Mouse (Mus musculus): ENCODE measurements around the gene Utp3. TPM values are rescaled to one million over a fixed set of nuclear protein-coding genes. Genes with fewer than 3 reads are reported as not detected.

Gene Utp3
- total RNA-seq, 2 experiments from 2014 or later: 29.4 to 29.8 TPM

DNA sequence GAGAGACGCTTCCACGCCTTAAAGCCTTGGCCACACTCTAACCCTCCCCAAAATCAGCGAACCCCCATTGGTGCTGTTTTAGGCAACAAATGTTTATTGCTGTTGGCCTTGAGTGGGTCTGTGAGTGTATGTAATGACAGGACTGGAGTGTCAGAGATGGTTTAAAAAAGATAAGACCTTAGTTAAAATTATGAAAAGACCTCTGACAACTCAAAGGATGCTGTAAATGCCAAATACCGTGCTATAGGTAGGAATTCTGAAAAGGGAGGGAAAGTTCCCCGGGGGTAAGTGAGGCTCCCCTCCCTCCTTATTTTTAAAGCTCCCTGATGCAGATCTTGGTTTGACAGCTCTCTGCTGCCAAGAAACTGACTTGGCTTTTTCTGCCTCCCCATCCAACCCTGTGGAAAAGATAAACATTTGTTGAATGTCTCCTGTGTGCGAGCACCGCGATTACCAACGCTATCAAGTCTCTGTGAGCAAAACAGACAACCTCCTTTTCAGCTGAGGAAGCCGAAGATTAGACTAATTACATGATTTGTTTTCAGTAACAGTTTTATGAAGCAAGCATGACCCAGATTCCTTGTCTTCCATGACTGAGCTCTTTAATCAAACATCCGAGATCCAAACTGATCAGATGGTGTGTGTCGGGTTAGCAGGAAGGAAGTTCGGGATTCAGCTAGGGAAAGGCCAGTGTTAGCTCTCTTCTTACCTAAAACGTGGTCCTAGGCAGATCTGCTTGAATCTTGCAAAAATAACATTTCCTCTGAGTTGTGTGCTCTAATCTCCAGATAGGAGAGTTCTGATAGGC is 12.0 kb downstream of the Utp3 start:
- no peak for DNase-seq (ENCODE audit: low spot score in 2 of 2)

DNA sequence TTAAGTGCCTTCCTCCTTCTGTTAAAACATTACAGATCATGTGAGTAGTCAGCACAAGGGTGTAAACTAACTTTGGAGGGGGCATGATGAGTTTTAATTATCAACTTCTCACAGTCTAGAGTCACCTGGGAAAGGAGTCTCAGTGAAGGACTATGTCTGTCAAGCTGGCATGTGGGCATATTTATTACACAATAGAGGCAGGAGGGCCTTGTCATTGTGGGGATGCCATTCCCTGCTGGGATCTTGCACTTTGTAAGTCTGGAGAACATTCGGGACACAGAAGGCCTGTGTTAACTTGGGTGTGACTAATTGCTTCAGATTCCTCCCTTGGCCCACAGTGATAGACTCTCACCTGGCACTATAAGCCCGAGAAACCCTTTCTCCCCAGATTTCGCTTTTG is 15.3 kb downstream of the Utp3 start:
- no peak for DNase-seq (ENCODE audit: low spot score in 2 of 2)

DNA sequence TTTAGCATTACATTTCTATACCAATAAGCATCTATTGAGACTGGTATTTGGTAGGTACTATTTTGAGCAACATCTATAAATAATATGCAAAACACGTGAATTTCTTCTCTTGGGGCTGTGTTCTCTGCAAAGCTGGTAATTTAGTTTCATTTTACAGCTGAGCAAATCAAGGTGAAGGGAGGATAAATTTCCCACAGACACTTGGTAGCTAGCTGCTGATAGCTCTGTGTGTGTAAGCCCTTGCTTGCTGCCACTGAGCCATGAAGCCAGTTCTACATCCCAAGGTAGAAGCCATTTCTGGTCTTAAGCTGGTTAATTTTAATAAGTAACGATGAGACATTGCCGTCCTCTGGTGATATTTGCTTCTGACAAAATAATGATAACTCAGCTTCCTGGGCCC is 20.6 kb downstream of the Utp3 start:
- no peak for DNase-seq (ENCODE audit: low spot score in 2 of 2)

DNA sequence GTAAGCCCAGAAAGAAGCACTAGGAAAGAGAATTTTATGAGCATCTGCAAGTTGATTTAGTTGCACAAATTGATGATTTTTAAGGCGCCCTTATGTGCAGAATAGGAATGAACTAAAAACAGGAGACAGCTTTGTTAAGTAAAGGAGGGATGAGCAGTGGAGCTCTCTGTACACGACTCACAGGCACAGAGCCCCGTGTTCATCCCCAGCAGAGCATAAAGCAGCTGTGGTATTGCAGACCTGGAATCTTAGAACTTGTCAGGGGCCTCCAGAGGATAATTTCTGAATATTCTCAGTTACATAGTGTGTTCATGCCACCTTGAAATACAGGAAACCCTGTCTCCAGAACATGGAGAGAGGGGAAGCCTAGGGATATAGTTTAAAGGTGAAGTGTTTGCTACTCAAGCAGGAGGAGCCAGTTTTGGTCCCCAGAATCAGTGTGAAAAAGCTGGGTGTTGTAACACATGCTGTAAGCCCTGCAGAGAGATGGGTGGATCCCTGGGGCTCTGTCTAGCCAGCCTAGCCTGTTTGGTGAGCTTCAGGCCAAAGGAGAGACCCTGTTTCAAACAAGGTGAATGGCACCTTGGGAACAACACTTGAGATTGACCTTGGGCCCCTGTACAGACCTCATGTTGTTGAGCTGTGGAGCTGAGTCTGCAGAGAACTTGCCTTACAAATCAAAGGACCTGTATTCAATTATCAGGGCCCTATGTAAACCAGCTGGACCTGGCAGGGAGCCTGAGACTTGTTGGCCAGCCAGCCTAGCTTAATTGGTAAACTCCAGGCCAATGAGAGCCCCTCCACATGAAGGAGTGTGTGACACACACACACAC is 21.5 kb downstream of the Utp3 start:
- DNase-seq (ENCODE audit: low spot score in 2 of 2): no peak

DNA sequence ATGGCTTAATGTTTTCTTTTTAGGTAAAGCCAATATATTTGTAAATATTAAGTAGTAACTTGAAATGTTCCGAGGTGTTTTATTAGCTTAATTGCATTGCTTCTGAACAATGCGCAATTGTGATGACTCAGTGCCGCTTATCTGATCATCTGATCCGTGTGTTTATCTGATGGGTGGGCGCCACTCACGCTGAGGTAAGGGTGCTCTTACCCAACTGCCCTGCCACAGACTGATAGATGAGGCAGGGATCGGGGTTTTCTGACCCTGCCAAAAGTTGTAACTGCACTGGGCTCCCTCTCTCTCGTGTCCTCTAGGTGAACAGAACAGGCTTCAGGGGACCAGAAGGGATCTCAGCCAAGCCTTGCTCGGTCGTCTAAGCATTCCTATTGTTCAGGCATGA is 26.4 kb downstream of the Utp3 start:
- DNase-seq (ENCODE audit: low spot score in 2 of 2): no peak

DNA sequence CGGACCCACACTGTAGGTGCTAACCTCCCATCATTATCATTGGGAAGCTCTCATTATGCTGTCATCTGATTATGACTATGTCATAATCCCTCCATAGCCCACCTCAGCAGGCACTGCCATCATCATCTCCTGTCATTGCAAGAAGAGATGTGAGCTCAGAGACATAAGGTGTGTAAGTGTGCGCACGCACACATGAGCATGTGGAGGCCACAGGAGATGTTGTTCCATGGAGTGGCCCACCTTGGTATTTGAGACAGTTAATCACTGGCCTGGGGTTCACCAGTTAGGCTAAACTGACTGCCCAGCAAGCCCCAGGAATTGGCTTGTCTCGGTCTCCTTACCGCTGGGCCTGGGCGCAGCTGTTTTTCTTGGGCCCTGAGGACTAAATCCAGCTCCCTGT is 27.1 kb downstream of the Utp3 start:
- DNase-seq (ENCODE audit: low spot score in 2 of 2): no peak

DNA sequence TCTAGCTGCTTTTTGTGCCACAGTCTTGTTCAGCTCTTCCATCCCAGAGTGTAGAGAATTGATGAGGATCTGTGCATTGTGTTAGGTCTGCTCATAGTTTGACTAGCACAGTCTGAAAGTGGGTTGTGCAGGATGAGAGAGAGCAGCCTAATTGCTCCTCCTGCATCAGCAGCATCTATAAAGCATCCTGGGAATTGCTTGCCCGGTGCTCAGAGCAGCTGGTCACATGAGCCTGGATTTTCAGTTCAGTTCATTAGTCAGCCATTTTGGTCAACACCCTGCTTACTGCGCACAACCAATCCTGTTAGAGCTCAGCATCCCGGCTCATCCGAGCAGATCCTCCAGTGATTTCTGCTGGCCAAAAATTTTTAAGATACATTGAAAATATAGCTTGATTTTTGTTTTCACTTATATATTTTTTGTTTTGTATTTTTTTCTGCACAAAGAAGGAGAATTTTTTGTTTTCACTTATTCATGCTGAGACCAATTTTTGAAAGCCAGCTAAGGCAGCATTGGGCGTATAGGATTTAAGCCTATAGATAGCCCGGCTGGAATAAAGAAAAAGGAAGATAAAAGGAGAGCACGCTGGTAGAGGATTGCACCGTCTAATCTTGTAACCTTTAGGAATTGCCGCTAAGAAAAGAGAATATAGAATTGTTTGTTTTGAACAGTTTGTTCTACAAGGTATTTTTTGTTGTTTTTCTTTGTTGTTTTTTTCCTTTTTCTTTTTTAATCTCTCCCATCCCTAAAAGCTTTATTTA is 29.2 kb downstream of the Utp3 start:
- DNase-seq (ENCODE audit: low spot score in 2 of 2): peak; percentile 76 to 90

DNA sequence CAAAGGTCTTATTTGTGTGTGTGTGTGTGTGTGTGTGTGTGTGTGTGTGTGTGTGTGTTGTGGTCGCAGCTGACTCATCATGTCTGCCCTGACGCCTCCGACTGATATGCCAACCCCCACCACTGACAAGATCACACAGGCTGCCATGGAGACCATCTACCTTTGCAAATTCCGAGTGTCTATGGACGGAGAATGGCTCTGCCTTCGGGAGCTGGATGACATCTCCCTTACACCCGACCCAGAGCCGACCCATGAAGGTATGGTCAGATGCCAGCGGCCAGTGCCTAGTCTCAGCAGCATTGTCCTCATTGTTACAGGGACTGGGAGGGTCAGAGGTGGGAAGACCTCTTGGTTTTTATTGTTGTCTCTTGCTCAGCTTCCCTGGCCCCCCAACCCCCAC is 29.8 kb downstream of the Utp3 start:
- DNase-seq (ENCODE audit: low spot score in 2 of 2): peak; percentile 27 to 31

DNA sequence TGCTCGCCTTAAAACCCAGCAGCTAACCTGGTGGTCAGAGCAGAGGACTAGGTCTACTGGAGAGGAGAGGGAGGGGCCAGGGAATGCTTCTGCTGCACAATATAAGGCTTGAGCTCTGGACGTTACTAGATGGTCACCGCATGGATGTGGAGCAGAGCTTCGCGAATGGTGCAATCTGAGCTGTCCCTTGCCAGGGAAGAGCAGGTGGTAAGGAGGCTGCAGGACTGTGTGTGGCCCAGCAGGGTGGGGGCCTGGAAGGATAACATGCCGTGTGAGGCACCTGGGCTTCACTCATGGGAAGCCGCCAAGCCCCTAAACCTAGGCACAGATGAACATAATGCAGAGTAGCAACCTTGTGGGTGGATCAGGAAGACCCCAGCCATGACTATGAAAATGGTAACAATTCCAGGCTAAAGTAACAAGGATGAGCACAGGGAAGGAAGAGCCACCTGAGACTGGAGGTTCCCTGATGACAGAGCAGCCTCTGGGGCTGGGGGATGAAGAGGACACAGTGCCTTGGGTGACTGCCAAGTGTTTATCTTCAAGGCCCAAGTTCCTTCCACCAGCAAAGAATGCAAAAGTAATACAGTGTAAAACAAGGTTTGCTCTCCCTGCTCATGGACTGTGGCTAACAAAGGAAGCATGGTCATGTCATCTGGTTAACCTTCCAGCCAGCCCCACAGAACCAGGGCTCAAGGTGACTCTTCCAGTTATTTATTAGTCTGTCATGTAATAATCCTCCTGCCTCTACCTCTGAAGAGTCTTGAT is 32.3 kb downstream of the Utp3 start:
- no peak for DNase-seq (ENCODE audit: low spot score in 2 of 2)

DNA sequence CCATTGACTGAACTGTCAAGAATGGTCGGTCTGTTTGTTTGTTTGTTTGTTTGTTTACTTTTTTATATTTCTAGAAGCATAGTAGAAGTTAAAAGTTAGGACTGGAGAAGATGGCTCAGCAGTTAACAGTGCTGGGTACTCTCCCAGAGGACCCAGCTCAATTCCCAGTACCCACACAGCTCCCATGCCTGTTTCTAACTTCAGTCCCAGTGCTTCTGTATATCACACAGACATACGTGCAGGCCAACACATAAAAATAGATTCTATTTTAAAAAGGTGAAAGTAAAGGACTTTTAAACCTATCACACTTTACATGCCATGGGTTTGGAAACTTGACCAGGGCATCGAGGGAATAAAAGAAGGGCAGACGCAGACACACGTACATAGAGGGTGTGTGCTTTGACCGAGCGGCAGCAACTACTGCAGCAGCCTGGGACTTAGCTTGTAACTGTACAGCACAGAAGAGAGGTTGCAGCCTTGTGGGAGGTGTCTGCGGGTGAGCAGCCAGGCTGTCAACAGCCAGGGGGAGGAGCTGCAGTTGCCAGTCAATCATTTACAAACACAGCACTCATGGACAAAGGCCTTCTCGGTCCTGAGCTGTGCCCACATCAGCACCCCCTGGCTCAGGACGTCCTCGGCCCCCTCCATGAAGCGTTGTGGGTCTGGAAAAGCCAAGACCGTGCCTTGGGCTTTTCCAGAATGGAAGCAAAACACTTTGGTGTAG is 33.1 kb downstream of the Utp3 start:
- DNase-seq (ENCODE audit: low spot score in 2 of 2): no peak

DNA sequence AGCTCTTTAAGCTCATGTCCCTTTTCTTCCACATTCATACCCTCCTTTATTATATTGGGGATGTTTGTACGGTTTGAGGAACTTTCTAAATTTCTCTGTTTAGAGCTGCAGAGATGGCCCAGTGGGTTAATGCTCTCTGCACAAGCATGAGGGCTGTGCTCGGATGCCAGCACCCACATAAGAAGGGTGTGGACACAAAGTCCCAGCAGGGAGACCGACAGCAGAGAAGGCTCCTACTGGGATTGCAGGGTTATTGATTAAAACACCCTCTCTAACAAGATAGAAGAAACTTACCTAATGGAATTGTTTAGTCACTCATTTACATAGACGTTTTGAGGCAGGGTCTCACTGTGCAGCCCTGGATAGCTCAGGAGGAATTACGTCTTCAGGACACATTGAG is 34.2 kb downstream of the Utp3 start:
- DNase-seq (ENCODE audit: low spot score in 2 of 2): no peak

DNA sequence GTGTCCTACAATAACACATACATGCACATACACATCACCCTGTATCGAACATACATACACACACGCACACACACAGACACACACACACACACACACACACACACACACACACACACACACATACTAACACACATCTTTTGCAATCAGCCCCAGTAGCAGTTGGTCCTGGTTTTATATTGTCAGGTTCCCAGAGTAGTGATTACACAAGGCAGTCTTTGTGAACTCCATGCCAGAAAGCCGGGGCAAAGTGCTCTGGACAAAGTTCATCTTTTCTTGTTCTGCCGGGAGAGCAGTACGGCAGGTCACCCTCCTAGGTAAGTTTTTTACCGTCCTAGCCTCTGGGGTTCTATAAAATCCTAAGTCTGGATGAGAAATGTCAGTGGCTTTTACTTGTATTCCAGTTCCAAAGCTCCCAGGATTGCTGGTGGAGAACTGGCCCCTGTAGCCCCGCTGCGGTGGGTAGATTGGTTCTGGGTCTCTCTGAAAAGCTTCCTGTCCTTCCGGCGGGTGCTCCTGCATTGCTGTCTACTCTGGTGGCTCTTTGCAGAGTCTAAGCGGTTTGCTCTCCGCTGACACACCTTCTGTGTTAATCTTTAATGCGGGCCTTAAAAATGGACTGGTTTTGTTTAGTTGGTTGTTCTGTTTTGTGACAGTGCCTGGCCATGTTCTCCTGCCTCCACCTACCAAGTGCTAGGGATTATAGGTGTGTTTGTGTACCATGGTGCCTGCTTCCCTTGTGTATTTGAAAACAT is 39.3 kb downstream of the Utp3 start:
- DNase-seq (ENCODE audit: low spot score in 2 of 2): no peak

DNA sequence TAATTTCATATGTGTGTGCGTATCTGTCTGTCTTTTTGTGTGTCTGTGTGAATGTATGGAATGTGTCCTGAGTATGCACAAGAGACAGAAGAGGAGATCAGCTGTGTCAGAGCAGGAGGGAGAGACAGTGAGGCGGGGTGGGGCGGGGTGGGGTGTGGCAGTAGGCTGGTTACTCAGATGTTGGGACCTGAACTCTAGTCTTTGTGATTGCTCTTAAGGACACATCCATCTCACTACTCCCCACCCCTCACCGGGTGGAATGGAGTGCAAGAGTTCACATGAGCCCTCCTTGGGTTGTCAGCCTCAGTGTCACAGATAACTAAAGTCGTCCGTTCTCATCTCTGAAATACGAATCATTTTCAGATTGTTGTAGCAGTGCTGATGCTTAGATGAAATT is 39.9 kb downstream of the Utp3 start:
- no peak for DNase-seq (ENCODE audit: low spot score in 2 of 2)

DNA sequence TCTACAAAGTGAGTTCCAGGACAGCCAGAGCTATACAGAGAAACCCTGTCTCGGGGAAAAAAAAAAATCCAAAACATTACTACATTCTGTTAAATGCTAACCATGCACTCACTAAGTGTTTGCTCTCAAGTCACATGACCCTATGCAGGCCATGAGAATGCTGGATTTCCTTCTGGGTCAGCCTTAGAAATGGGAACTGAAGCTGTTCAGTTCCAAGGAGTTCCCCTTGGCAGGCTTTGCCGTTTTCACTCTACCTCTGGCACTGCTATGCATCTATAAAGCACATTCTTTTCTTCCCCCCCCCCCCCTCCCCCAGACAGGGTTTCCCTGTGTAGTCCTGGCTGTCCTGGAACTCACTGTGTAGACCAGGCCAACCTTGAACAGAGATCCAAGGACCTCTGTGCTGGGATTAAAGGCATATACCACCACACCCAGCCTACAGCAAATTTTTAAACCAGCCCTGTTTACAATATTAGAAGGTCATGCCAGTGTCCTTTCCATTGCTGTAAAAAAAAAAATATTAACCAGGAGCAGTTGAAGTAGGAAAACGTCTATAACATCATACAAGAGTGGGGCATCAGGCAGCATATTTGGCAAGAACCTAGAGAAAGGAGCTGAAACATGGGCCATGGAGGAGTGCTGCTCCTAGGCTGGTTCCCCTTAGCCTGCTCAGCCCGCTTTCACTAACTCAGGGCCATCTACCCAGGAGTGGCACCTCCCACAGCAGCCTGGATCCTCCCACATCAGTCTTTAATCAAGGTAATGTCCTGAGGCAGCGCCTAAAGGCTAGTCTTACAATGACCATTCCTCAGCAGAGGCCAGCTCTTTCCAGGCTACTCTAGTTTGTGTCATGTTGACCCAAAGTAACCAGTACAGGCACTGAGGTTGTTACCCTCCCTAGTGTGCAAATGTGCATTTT is 41.5 kb downstream of the Utp3 start:
- DNase-seq (ENCODE audit: low spot score in 2 of 2): no peak

DNA sequence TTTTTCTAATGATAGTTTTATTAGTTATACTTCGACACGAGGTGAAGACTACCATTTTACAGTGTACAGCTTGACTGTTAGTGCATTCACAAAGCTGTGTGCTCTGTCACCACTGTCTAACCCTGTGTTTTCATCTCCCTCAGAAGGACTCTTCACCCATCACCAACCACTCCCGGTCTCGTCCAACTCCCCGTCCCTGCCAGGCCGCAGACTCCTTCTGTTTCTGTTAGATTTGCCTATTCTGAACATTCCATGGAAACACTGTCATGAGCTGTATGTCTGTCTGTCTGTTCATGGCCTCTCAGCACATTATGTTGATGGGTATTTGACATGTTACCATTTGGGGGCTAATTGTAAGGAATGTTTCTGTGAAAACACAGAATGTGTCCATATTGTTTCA is 44.7 kb downstream of the Utp3 start:
- DNase-seq (ENCODE audit: low spot score in 2 of 2): no peak

DNA sequence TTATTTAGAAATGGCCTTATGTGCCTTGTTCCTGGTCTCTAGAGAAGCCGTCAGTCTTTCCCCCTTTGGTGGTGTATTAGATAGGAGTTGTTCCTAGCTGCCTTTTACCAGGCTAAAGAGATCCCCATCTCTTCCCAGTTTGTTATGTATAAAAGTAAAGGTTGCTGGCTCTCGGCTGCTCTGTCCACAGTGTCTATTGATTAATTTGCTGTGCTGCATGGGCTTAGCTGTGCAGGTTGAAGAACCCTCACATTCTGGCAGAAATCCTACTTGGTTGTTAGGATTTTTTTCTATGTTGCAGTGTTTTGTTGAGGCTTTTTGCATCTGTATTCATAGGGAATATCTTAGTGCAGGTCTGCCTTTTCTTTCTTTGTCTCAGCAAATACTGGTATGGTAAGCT is 47.8 kb downstream of the Utp3 start:
- no peak for DNase-seq (ENCODE audit: low spot score in 2 of 2)

DNA sequence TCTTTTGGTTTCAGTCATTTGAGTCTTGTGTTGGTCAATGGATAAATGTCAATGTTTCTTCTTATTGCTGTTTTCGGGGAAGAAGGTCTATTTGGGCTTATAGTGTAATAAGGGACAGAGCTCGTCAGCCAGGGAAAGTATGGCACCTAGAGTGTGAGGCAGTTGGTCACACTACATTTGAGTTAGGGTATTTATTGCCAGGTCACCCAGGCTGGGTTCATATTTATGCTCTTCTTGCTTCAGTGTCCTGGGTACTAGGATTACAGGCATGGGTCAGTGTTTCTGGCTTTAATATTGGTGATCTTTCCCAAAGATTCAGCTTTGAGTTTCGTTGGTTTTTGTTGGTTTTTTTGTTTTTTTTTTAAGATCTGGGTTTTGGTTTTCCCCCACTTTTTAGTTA is 48.5 kb downstream of the Utp3 start:
- DNase-seq (ENCODE audit: low spot score in 2 of 2): no peak

DNA sequence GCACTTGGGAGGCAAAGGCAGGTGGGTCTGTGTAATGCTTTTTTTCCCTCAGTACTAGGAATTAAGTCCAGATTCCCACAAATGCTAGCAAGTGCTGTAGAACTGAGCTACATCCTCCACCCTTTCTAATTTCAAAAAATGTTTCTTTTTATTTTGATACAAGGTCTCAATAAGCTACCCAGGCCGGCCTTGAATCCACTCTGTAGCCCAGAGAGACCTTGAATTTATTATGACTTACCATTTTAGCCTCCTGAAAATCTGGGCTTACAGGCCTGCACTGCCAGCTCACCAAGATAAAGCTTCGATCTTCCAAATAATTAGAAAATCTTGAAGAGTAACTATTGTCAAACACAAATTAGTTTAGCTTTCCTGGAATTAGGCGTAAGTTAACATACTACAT is 49.8 kb downstream of the Utp3 start:
- no peak for DNase-seq (ENCODE audit: low spot score in 2 of 2)

Data from left cerebral cortex, adult 18-20 months (tissue).